Mouse (Mus musculus): ENCODE results near the gene Cpa4.

Cpa4 gene

GRCm38 (mm10) chr6:30552628-30553027 is 15.5 kb upstream of the Cpa4 start:
- DNase-seq: no peak

- no peak for DNase-seq
Observed at GRCm38 (mm10) chr6:30553381-30554010, 14.7 kb upstream of the Cpa4 start.

GRCm38 (mm10) chr6:30554092-30554491 is 14.1 kb upstream of the Cpa4 start:
- DNase-seq: no peak

GRCm38 (mm10) chr6:30554621-30555170 is 13.5 kb upstream of the Cpa4 start:
- DNase-seq: no peak

GRCm38 (mm10) chr6:30556080-30556479 is 12.1 kb upstream of the Cpa4 start:
- no peak for DNase-seq

GRCm38 (mm10) chr6:30559726-30560125 is 8.4 kb upstream of the Cpa4 start:
- no peak for DNase-seq

GRCm38 (mm10) chr6:30562132-30562531 is 6.0 kb upstream of the Cpa4 start:
- no peak for DNase-seq

- no peak for DNase-seq
Observed at GRCm38 (mm10) chr6:30563575-30563974, 4.6 kb upstream of the Cpa4 start.

- no peak for DNase-seq
Observed at GRCm38 (mm10) chr6:30564051-30564450, 4.1 kb upstream of the Cpa4 start.

GRCm38 (mm10) chr6:30569331-30569730 is 1.2 kb downstream of the Cpa4 start:
- DNase-seq: no peak

- no peak for DNase-seq
Observed at GRCm38 (mm10) chr6:30570012-30570411, 1.8 kb downstream of the Cpa4 start.

GRCm38 (mm10) chr6:30572456-30573311 is 4.5 kb downstream of the Cpa4 start:
- peak; percentile 2 for DNase-seq

GRCm38 (mm10) chr6:30573380-30573779 is 5.2 kb downstream of the Cpa4 start:
- DNase-seq: no peak

GRCm38 (mm10) chr6:30574945-30575344 is 6.8 kb downstream of the Cpa4 start:
- no peak for DNase-seq

- DNase-seq: no peak
Observed at GRCm38 (mm10) chr6:30576477-30577203, 8.5 kb downstream of the Cpa4 start.

- no peak for DNase-seq
Observed at GRCm38 (mm10) chr6:30579961-30580840, 12.0 kb downstream of the Cpa4 start.

- no peak for DNase-seq
Observed at GRCm38 (mm10) chr6:30580841-30581176, 12.6 kb downstream of the Cpa4 start.

GRCm38 (mm10) chr6:30586886-30587442 is 18.8 kb downstream of the Cpa4 start:
- no peak for DNase-seq

GRCm38 (mm10) chr6:30589819-30590218 is 21.6 kb downstream of the Cpa4 start:
- no peak for DNase-seq

- DNase-seq: no peak
Observed at GRCm38 (mm10) chr6:30591851-30592404, 23.8 kb downstream of the Cpa4 start.

GRCm38 (mm10) chr6:30592417-30592974 is 24.3 kb downstream of the Cpa4 start:
- no peak for DNase-seq
